Mouse (Mus musculus): Measurements from ENCODE around the gene Olfr844.

The Olfr844 gene

GRCm38 (mm10) chr9:19316047-19316446, at the start of gene Olfr844:
Gene Olfr844 (plus strand): TSS chr9:19316347.
- DNase-seq (ENCODE audit: low read depth, low spot score) = no peak

GRCm38 (mm10) chr9:19336157-19336556, 20.0 kb downstream of the Olfr844 start, which contains the start of gene Olfr845:
Gene Olfr845 (plus strand): TSS chr9:19336457.
- DNase-seq (ENCODE audit: low read depth, low spot score) = no peak

GRCm38 (mm10) chr9:19363905-19364304, 47.8 kb downstream of the Olfr844 start, which contains the start of gene Olfr846:
Gene Olfr846 (minus strand): TSS chr9:19364005.
- DNase-seq (ENCODE audit: low read depth, low spot score) = no peak
